Mouse (Mus musculus) spleen, embryonic (tissue): ENCODE results near the gene Suclg2.

Experiments
- CTCF ChIA-PET: fragments of 350-600 bp; sonication (Branson Sonifier 250); formaldehyde crosslinking; loops from one replicate; lab custom pipeline; 2022; lab: Charles Lee

Gene Suclg2

GRCm38 (mm10) chr6:95718031-95718968 lies at the start of gene Suclg2:
Gene Suclg2 (minus strand): TSS chr6:95718800.
- CTCF ChIA-PET = no interaction called here

DNA sequence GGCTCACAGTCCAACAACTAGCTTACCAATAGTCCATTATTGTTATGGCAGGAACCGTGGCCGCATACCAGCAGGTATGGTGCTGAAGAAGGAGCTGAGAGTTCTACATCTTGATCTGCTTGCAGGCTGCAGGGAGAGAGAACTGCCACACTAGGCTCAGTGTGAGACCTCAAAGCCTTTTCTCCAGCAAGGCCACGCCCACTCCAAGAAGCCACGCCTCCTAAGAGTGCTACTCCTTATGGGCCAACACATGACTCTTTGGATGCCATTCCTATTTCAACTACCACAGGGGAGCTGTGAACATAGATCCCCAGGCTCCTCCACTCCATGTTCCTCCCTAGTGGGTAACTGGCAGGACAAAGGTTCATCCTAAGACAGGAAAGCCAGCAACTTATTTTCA lies 48.0 kb upstream of the Suclg2 start:
- CTCF ChIA-PET = no interaction called here

DNA sequence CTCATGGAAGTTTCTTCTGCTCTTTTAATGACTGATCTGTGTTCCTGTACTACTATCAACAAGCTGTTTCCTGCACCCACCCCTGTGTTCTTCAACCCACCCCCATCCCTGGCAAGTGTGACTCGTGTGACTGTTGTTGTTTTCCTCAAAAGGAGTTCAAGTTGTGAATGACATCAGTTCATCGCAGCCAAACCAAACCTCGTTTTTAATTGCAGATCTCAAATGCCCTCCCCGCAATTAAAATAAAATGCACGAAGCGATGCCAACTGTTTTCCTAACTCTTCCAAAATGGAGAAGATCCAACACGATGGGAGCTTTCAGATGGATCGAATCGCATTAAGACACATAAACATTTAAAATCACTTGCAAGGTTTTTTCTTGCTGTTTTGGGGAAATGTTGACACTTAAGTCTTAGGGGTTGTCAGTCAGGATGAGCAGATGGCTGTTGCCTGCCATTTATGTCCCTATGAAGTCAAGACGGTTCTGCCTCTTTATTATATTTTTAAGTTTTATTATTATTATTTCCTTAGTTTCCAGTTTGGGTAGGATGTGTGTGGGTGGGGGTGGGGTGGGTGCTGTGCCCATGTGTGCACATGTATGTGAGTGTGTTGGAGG lies 41.1 kb upstream of the Suclg2 start:
- CTCF ChIA-PET = no interaction called here

- CTCF ChIA-PET = no interaction called here
Observed at GRCm38 (mm10) chr6:95742378-95742777, 23.8 kb upstream of the Suclg2 start.

- CTCF ChIA-PET = interaction anchor here (0.6 kb wide), 1 partner anchor 13 kb away, joined by 3 read pairs; no protein-coding TSS in a partner anchor
Observed at GRCm38 (mm10) chr6:95731570-95732367, 13.2 kb upstream of the Suclg2 start.

- CTCF ChIA-PET = no interaction called here
Observed at GRCm38 (mm10) chr6:95729399-95729798, 10.8 kb upstream of the Suclg2 start.

- CTCF ChIA-PET = no interaction called here
Observed at GRCm38 (mm10) chr6:95725281-95725680, 6.7 kb upstream of the Suclg2 start.

DNA sequence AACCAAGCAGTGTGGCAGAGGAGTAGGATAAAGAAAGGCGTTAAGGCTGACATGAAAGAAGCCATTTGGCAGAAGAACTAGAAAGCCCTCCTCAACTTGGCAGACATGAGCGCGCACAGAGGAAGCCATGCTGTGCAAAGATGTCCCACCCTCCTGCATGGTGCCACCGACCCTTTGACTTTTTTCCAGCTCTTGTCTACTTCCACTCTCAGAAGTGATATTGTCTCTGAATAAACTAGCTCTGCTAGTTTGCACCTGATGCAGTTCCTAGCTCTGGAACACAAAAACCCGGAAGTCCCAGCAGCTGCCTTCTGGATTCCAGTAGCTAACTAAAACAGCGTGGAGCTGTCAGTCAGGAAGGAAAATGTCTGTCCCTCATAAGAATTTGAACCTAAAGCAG lies 4.8 kb upstream of the Suclg2 start:
- CTCF ChIA-PET = interaction anchor here (0.7 kb wide), 1 partner anchor 10 kb away, joined by 4 read pairs; no protein-coding TSS in a partner anchor

DNA sequence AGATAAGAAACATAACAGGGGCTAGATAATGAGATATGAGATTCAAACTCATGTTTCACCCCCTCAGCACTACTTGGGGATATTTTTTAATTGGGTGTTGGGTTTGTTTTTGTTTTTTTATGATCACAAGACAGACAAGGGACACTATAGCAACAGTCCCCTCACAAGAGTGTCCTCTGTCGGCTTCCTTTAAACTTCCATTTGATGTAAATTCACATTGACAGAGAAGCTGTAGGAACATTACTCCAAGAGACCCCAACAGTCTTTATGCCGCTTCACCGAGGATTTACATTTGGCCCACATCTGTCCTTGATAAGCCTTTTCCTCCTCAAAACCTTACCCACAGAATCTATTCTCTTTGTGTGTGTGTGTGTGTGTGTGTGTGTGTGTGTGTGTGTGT lies 1.2 kb upstream of the Suclg2 start:
- CTCF ChIA-PET = no interaction called here

DNA sequence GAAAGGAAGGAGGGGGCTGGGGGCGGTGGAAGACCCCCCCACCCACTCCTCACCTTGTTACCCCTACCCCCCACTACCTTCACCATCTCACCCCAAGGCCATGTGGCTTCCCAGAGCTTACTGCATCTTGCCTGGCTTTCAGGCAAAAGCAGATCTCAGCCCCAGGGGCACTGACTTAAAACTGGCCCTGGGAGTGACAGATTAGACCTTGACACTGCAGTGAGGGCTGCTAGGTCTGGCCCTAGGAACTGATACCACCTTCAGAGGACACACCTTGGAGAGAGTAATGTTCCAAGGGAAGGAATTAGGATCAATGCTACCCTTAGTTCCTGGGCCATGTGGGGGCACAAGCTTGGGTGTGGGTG lies 351 bp upstream of the Suclg2 start:
- CTCF ChIA-PET = no interaction called here

DNA sequence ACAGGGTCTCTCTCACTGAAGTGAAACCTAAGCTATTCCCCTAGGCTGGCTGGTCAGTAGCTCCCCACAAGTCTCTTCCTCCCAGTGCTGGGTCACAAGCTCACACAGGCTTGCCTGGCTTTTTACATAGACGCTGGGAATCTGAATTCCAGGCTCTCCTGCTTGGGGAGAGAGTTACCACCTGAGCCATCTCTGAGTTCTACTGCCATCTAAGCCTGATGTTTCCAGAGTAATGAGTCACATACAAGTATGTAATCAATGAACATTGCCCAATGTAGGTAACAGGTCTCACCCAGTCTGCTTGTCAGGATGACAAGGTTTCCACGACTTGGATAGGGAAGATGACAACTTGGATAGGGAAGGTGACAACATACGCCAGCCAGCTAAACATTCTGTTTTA lies 1.5 kb downstream of the Suclg2 start:
- CTCF ChIA-PET = no interaction called here

- CTCF ChIA-PET = no interaction called here
Observed at GRCm38 (mm10) chr6:95716476-95716875, 2.1 kb downstream of the Suclg2 start.

- CTCF ChIA-PET = no interaction called here
Observed at GRCm38 (mm10) chr6:95713245-95713644, 5.4 kb downstream of the Suclg2 start.

DNA sequence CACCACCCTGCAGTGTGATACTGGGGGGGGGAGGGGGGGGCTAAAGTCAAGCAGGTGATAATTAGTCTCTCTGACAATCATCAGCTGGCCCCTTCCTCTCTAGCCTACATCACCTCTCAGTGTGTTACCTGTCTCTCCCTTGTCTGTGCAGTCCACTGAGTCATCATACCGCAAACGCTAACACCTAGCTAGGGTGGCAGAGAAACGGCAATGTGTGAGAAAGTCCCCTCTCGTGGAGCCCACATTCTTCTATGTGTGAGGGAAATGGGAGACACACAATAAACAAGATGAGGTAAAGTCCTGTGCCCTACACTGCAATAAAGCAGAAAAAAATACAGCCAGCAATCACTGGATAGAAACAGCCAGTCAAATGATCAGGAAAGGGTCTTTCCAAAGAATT lies 6.5 kb downstream of the Suclg2 start:
- CTCF ChIA-PET = no interaction called here

- CTCF ChIA-PET = no interaction called here
Observed at GRCm38 (mm10) chr6:95711671-95712070, 6.9 kb downstream of the Suclg2 start.

DNA sequence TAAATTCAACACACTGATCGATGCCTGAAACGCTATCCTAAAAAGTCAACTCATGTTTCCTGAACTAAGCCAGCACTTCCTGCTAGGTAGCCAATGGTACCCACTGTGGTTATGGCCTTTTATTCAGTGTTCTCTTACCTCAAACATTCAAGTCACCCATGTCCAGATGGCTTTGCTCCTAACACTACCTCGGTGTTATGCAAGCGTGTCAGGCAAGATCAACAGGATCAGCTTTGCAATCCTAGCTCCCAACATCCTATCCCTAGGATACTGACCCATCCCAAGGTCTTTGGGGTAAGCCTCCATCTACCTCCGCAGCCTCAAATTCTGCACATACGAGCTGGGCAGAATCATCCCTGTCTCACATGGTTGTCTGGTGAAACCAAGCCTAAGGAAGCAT lies 7.7 kb downstream of the Suclg2 start:
- CTCF ChIA-PET = no interaction called here

DNA sequence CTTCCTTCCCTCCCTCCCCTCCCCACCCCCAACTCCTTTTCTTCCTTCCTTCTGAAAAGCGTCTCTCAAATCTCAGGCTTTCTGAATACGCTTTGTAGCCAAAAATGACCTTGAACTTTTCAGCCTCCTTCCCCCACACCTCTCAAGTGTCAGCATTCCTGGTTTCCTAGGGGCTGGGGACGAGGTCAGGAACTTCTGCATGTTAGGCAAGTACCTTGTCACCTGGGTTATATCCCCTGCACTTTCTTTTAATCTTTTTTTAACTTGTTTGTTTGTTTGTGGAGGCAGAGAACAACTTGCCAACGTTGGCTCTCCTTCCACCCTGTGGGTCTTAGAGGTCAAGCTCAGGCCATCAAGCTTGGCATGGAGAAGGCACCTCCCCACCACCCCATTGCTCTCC lies 9.1 kb downstream of the Suclg2 start:
- CTCF ChIA-PET = interaction anchor here (0.6 kb wide), 1 partner anchor 180 kb away, joined by 3 read pairs; no protein-coding TSS in a partner anchor

DNA sequence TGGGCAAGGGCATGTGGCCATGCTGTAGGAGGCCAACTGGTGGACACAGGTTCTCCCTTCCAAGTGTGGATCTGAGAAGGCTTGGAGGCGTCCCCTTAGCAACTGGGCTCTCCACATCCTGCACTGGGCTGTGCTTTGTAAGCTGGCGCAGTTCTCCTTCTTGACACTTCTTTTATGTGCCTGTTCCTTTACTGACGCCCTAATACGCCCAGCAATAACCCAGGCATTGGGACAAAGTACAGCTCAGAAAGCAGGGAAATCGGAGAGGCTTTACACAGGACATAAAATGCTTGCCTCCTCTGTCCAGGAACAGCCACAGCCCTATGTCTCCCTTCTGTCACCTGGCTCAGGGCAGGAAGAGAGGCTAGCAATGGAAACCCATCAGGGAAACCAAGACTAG lies 9.5 kb downstream of the Suclg2 start:
- CTCF ChIA-PET = no interaction called here

DNA sequence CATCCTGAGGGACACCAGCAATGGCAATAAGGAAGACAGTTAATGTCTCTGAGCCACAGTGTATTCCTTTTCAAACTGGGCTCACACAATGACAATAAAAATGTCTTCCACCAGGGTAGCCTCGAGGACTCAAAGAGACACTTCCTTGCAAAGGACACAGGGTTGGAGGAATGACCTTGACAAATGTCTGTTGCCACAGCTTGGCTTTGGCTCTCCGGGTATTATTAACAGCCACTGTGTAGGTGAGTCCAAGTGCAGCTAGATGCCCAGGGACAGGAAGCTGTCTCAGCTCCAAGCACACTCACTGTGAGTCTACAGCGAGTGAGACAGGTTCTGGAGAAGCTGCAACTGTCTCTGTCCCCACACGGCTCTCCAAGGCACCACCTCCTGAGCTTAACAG lies 14.0 kb downstream of the Suclg2 start:
- CTCF ChIA-PET = no interaction called here

- CTCF ChIA-PET = no interaction called here
Observed at GRCm38 (mm10) chr6:95702200-95702599, 16.4 kb downstream of the Suclg2 start.

DNA sequence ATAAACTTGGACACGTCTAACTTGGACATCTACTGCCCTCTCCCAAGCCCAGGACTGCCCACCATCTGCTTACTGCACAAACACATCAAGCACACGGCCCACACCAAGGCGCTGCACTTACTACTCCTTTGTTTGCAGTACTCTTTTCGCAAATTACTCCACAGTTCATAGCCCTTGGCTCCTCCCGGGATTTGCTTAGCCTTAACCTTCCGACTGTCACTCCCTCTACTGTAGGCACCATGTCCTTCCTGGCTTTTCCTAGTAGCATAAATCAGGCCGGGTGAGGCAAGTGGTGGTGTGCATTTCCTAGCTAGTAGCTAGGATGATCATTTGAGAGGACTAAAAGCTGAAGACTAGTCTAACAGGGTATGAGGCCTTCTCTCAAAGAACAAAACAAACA lies 16.8 kb downstream of the Suclg2 start:
- CTCF ChIA-PET = no interaction called here

DNA sequence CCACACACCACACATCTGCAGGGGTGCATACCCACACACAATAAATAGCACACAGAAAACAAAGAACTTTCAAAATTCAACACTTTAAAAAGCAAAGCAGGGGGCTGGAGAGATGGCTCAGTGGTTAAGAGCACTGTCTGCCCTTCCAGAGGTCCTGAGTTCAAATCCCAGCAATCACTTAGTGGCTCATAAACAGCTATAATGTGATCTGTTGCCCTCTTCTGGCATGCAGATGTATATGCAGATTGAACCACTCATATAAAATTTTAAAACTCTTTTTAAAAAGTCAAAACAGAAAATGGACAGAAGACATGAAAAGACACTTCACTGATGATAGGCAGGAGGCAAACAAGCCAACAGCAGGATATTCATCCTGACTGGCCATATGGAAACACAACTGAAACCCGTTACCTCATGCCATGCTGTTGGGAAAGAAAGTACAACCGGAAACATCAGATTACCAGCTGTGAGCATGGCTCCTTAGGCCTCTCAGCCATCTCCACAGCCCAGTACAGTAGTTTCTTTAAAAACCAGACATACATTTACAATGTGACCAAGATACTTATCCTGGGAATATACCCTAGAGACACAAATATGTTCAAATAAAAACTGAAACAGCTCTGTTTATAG lies 17.5 kb downstream of the Suclg2 start:
- CTCF ChIA-PET = no interaction called here
